Comparison of ENCODE assay signal across 11 mouse cellular contexts in the genomic region with DNA sequence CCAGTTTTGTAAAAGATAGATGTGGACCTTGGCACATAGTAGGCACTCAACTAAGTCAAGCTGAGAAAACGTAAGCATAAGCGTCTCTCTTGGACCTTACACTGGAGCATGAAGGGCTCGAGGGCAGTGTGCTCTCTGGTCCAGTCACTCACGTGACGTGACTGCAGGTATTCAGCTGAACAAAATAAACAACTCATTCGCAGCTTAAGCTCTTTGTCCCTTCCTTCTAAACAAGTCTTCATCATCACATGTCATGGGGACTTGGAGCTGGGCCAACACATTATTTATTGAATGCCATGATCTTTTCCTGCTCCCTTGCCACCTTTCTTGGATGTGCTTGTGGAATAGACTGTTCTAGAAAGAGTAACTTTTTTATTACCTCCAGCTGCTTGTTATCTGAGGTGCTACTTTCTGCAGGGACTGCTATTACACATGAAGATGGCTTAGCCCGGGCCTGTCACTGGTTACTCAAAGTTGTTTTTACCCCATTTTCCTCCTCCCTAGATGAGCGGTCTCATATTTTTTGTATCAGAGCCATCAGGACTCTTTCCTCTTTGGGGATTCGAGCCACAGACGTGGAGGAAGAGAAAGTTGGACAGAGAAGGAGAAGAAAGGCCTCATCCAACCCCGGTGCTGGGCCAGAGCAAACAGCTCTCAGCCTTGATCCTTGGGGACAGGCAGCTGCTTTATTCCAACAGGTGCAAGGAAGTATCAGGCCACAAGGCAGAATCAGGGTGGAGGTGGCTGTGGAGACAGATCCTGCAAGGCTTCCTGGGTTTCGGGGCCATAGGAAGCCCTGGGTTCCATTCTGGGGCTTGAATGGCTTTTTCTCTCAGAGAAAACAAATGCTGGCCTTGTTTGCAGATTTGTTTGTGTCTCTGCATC.
DNase-seq lines count a peak whose midpoint lies in the region; ATAC-seq and TF ChIP-seq lines count a peak whose summit lies in the region.
"Had no signal": no experiment of that assay in that cellular context is flagged by ENCODE, and none has a peak within 500 bp of the region (broad histone marks: within the 10 kb centered on the region; RNA-seq: fewer than 3 reads in every experiment).

No protein-coding gene starts in this region.

- 85% methylated on average over 12 of the region's 12 CpGs for WGBS in forebrain, embryonic 10.5 days
- 81% methylated on average over 12 of the region's 12 CpGs for WGBS in forebrain, embryonic 13.5 days
- 55% methylated on average over 12 of the region's 12 CpGs for WGBS in lung, embryonic 14.5 days
- 64% methylated on average over 12 of the region's 12 CpGs for WGBS in lung, adult 2 months
- 62% methylated on average over 12 of the region's 12 CpGs for WGBS in stomach, embryonic 15.5 days

- no peak for TF ChIP-seq CTCF in lung, embryonic 14.5 days (IDR thresholded peaks at IDR 0.05; ENCODE audit: low read depth)
- TF ChIP-seq CTCF in lung, adult 2 months (IDR thresholded peaks at IDR 0.05; ENCODE audit: insufficient read depth, low read length): no peak

- H3K36me3 ChIP-seq in forebrain, embryonic 10.5 days (replicated peaks): no peaks in the 10 kb centered on the region
- no peaks in the 10 kb centered on the region for H3K36me3 ChIP-seq in forebrain, embryonic 13.5 days (ENCODE audit: poor library complexity, severe bottlenecking)
- no peaks in the 10 kb centered on the region for H3K36me3 ChIP-seq in lung, embryonic 14.5 days (ENCODE audit: insufficient read depth)
- H3K36me3 ChIP-seq in stomach, embryonic 15.5 days: no peaks in the 10 kb centered on the region
- H3K36me3 ChIP-seq: forebrain, embryonic 15.5 days had no signal

- no peak overlapping the region for H3K4me3 ChIP-seq in forebrain, embryonic 10.5 days
- no peak overlapping the region for H3K4me3 ChIP-seq in forebrain, embryonic 13.5 days
- H3K4me3 ChIP-seq in lung, embryonic 14.5 days (ENCODE audit: low read depth, low read length): no peak overlapping the region
- no peak overlapping the region for H3K4me3 ChIP-seq in lung, adult 2 months (replicated peaks; ENCODE audit: extremely low read depth, low read depth, low read length)
- no peak overlapping the region for H3K4me3 ChIP-seq in stomach, embryonic 15.5 days (replicated peaks)
- H3K4me3 ChIP-seq: forebrain, embryonic 15.5 days had no signal

- no peak overlapping the region for H3K4me2 ChIP-seq in forebrain, embryonic 13.5 days
- no peak overlapping the region for H3K4me2 ChIP-seq in lung, embryonic 14.5 days
- no peak overlapping the region for H3K4me2 ChIP-seq in stomach, embryonic 15.5 days
- H3K4me2 ChIP-seq: forebrain, embryonic 15.5 days had no signal

- H3K27ac ChIP-seq in forebrain, embryonic 10.5 days: 0 out of 2 replicates have a peak overlapping the region, but pooled peaks have one; percentile 25
- no peak overlapping the region for H3K27ac ChIP-seq in forebrain, embryonic 13.5 days
- H3K27ac ChIP-seq in lung, embryonic 14.5 days (ENCODE audit: low read depth): no peak overlapping the region
- peak overlapping the region; percentile 48; the same call in 1 of the 2 replicates for H3K27ac ChIP-seq in stomach, embryonic 15.5 days
- H3K27ac ChIP-seq: forebrain, embryonic 15.5 days had no signal

- no peak for TF ChIP-seq POLR2A in lung, adult 2 months (IDR thresholded peaks at IDR 0.05; ENCODE audit: borderline replicate concordance, extremely low read depth, low read depth, low read length)

- peaks cover 2% of the 10 kb centered on the region; the same call in 1 of the 2 replicates for H3K27me3 ChIP-seq in forebrain, embryonic 10.5 days (ENCODE audit: poor library complexity, severe bottlenecking)
- no peaks in the 10 kb centered on the region for H3K27me3 ChIP-seq in forebrain, embryonic 13.5 days
- no peaks in the 10 kb centered on the region for H3K27me3 ChIP-seq in lung, embryonic 14.5 days (ENCODE audit: insufficient read depth, low read length)
- no peaks in the 10 kb centered on the region for H3K27me3 ChIP-seq in stomach, embryonic 15.5 days (replicated peaks)
- H3K27me3 ChIP-seq: forebrain, embryonic 15.5 days had no signal

- DNase-seq in forebrain, embryonic 10.5 days (ENCODE audit: extremely low spot score, low spot score): no peak
- peak; percentile 28 for DNase-seq in lung, embryonic 14.5 days
- DNase-seq in lung, adult 2 months: no peak
- peak; percentile 65 for DNase-seq in kidney, postnatal 14 days
- no peak for DNase-seq in natural killer cell, adult 2 months (ENCODE audit: low spot score in 2 of 2)
- DNase-seq in cerebellum, adult 9-11 months: no peak
- DNase-seq: cerebellum, adult 8-10 months; heart, postnatal 36 days had no signal

- no peak overlapping the region for H3K9ac ChIP-seq in forebrain, embryonic 13.5 days
- no peak overlapping the region for H3K9ac ChIP-seq in lung, embryonic 14.5 days
- H3K9ac ChIP-seq in stomach, embryonic 15.5 days: no peak overlapping the region
- H3K9ac ChIP-seq: forebrain, embryonic 15.5 days had no signal

- H3K9me3 ChIP-seq in forebrain, embryonic 10.5 days: no peaks in the 10 kb centered on the region
- H3K9me3 ChIP-seq in forebrain, embryonic 13.5 days (replicated peaks): no peaks in the 10 kb centered on the region
- no peaks in the 10 kb centered on the region for H3K9me3 ChIP-seq in lung, embryonic 14.5 days (ENCODE audit: low read depth, low read length)
- H3K9me3 ChIP-seq in stomach, embryonic 15.5 days: no peaks in the 10 kb centered on the region
- H3K9me3 ChIP-seq: forebrain, embryonic 15.5 days had no signal

- ATAC-seq in forebrain, embryonic 13.5 days: no peak
- no peak for ATAC-seq in lung, embryonic 14.5 days (ENCODE audit: insufficient read depth)
- ATAC-seq in stomach, embryonic 15.5 days (ENCODE audit: insufficient read depth, low FRiP score, low read depth): no peak
- ATAC-seq: forebrain, embryonic 15.5 days had no signal

- H3K4me1 ChIP-seq in forebrain, embryonic 10.5 days: peaks cover 5% of the 10 kb centered on the region
- H3K4me1 ChIP-seq in forebrain, embryonic 13.5 days: no peaks in the 10 kb centered on the region
- no peaks in the 10 kb centered on the region for H3K4me1 ChIP-seq in lung, embryonic 14.5 days (ENCODE audit: insufficient read depth)
- no peaks in the 10 kb centered on the region; the same call in 1 of the 2 replicates for H3K4me1 ChIP-seq in lung, adult 2 months (ENCODE audit: control insufficient read depth, insufficient read depth, low read length)
- peaks cover 15% of the 10 kb centered on the region for H3K4me1 ChIP-seq in stomach, embryonic 15.5 days
- H3K4me1 ChIP-seq: forebrain, embryonic 15.5 days had no signal

Comparison
In these comparisons a context has a peak if more than half of its experiments do, and no peak if none do; other contexts are left out.
1. DNase-seq: peak in lung, embryonic 14.5 days (single experiment) and kidney, postnatal 14 days (single experiment); none in forebrain, embryonic 10.5 days (single experiment), lung, adult 2 months (single experiment), natural killer cell, adult 2 months (0 of 2) and cerebellum, adult 9-11 months (single experiment).
2. H3K27ac ChIP-seq: peak in forebrain, embryonic 10.5 days (single experiment) and stomach, embryonic 15.5 days (single experiment); none in forebrain, embryonic 13.5 days (single experiment) and lung, embryonic 14.5 days (single experiment).